Mouse (Mus musculus) limb, embryonic 14.5 days (tissue): ENCODE data around the gene Pgs1. TPM values are rescaled to one million over a fixed set of nuclear protein-coding genes. Genes with fewer than 3 reads are reported as not detected.

Experiments used
- ATAC-seq: fragments of 200-750 bp; cut with Nextera tagmentation; 2 replicates; pipeline ENCODE4 v1.8.0; 2017; ENCODE audit warnings: low read depth, moderate number of reproducible peaks, moderate TSS enrichment; ENCODE audit not compliant: low FRiP score
- DNase-seq: peaks from one replicate; pipeline ENCODE4 v3.0.0-alpha.2; 2015; ENCODE audit warnings: low spot score
- H3K27ac ChIP-seq: fragments of 300-500 bp; sonication (generic); replicated peaks from 2 replicates; pipeline ENCODE4 v1.5.1; 2014; ENCODE audit warnings: low read depth, mild to moderate bottlenecking, low read length, moderate library complexity, mixed read lengths
- H3K27me3 ChIP-seq: fragments of 300-500 bp; sonication (generic); 2 replicates; pipeline ENCODE4 v1.6.1; 2014; ENCODE audit warnings: low read length, mixed read lengths; ENCODE audit not compliant: control insufficient read depth, insufficient read depth
- H3K36me3 ChIP-seq: fragments of 300-500 bp; sonication (generic); 2 replicates; pipeline ENCODE4 v1.6.1; 2014; ENCODE audit warnings: mild to moderate bottlenecking, low read length, moderate library complexity, mixed read lengths; ENCODE audit not compliant: control insufficient read depth, insufficient read depth
- H3K4me1 ChIP-seq: fragments of 300-500 bp; sonication (generic); 2 replicates; pipeline ENCODE4 v1.6.1; 2014; ENCODE audit warnings: antibody characterized with exemption, low read length, mixed read lengths; ENCODE audit not compliant: control insufficient read depth, insufficient read depth
- H3K4me2 ChIP-seq: fragments of 300-500 bp; sonication (generic); replicated peaks from 2 replicates; pipeline ENCODE4 v1.6.1; 2014; ENCODE audit warnings: low read depth, mild to moderate bottlenecking, low read length, moderate library complexity; ENCODE audit not compliant: severe bottlenecking
- H3K4me3 ChIP-seq: fragments of 300-500 bp; sonication (generic); replicated peaks from 2 replicates; pipeline ENCODE4 v1.5.1; 2014; ENCODE audit warnings: low read length
- H3K9ac ChIP-seq: fragments of 300-500 bp; sonication (generic); 2 replicates; pipeline ENCODE4 v1.6.1; 2014; ENCODE audit warnings: mild to moderate bottlenecking, low read depth, low read length, moderate library complexity; ENCODE audit not compliant: severe bottlenecking
- H3K9me3 ChIP-seq: fragments of 300-500 bp; sonication (generic); 2 replicates; pipeline ENCODE4 v1.6.1; 2016; ENCODE audit warnings: low read length; ENCODE audit not compliant: control insufficient read depth
- POLR2A ChIP-seq: fragments of 200-500 bp; IDR thresholded peaks from 2 replicates; pipeline ENCODE4 v1.8.0; 2012; ENCODE audit warnings: inconsistent platforms, mild to moderate bottlenecking, moderate library complexity, borderline replicate concordance; ENCODE audit not compliant: insufficient read depth, insufficient read length; ENCODE audit errors: extremely low read depth
- WGBS: fragments of 180-500 bp; shearing (Covaris S2); extraction: QIAGEN DNeasy Blood & Tissue Kit; methylation state at CpG from one replicate; pipeline ENCODE4 v1.1.7; 2014; 5-methylcytosine and 5-hydroxymethylcytosine counted together
- polyA plus RNA-seq, 2 experiments: library from polyadenylated mRNA; depleted of rRNA in 1 of 2; stranded (reverse) in 1 of 2; unstranded in 1 of 2; fragments of >200 nt; fragmentation: Nextera tagmentation in 1 of 2; extraction: Ambion mirVana in 1 of 2; gene quantifications; 2 replicates each; pipeline versions ENCODE4 v1.2.1 to v1.2.3; 2012 to 2014

Pgs1 gene
- polyA plus RNA-seq, 2 experiments, result 30.5 to 36.2 TPM

GRCm38 (mm10) chr11:118013339-118013738, 27.2 kb downstream of the Pgs1 start:
- ATAC-seq (no peak), DNase-seq (no peak)
- Histone ChIP-seq H3K27ac (0 out of 2 replicates have a peak overlapping the region, but pooled peaks have one; percentile 26), H3K27me3 (no peaks in the 10 kb centered on the region), H3K4me2 (no peak overlapping the region), H3K9ac (no peak overlapping the region), H3K4me3 (no peak overlapping the region), H3K4me1 (peaks cover 10% of the 10 kb centered on the region; the same call in 1 of the 2 replicates), H3K9me3 (no peaks in the 10 kb centered on the region), H3K36me3 (peaks cover 32% of the 10 kb centered on the region)
- no peak for TF ChIP-seq POLR2A
- WGBS, result 65% methylated on average over 2 of the region's 2 CpGs

- no peak for TF ChIP-seq POLR2A
- ATAC-seq, result no peak
- H3K4me3 ChIP-seq, result no peak overlapping the region
- H3K9me3 ChIP-seq, result no peaks in the 10 kb centered on the region
- H3K4me2 ChIP-seq, result no peak overlapping the region
- no peak overlapping the region for H3K27ac ChIP-seq
- H3K27me3 ChIP-seq, result no peaks in the 10 kb centered on the region
- H3K4me1 ChIP-seq, result peaks cover 2% of the 10 kb centered on the region; the same call in 1 of the 2 replicates
- H3K9ac ChIP-seq, result no peak overlapping the region
- WGBS, result 79% methylated on average over 12 of the region's 12 CpGs
- H3K36me3 ChIP-seq, result peaks cover 32% of the 10 kb centered on the region
- no peak for DNase-seq
Observed at GRCm38 (mm10) chr11:118014391-118014995, 28.4 kb downstream of the Pgs1 start.

DNA sequence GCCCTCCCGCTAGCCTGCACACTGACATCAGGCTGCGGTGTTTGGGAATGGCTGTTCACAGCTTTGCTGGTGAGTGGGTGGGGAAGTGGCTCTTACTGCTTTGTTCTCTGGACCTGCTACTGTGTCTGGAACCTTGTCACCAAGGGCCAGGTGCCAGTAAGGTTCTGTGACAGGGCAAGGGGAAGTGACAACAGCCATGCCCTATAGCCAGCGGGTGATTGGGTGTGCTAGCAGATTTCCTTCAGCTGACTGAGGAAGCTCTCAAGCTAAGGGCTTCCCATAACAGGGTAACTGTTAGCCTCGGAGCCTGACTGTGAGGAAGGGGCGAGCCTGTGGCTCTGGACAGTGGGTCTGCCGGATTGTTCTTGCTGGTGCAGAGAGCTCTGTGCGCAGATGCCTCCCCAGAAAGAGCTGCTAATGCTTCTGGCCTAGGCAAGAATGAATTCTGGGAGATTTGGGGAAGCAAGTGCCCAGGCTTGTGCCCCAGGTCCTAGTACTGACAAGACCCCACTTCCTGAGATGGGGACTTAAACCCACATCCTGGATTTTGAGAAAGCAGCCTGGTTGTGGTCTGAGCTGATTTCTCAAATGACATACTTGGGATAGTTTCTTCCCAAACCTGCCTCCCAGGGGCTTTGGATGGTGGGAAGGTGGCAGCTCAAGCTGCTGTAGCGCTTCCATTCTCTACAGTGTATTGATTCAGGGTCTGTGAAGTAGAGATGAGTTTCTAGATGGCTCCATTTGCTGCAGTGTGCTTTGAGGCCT, 29.5 kb downstream of the Pgs1 start:
- Histone ChIP-seq H3K36me3 (peaks cover 37% of the 10 kb centered on the region), H3K27me3 (no peaks in the 10 kb centered on the region), H3K4me3 (no peak overlapping the region), H3K4me1 (no peaks in the 10 kb centered on the region), H3K4me2 (no peak overlapping the region), H3K9ac (no peak overlapping the region), H3K27ac (no peak overlapping the region; the same call in 1 of the 2 replicates), H3K9me3 (no peaks in the 10 kb centered on the region)
- 90% methylated on average over 8 of the region's 8 CpGs for WGBS
- ATAC-seq (no peak), DNase-seq (no peak)
- TF ChIP-seq POLR2A, result no peak

DNA sequence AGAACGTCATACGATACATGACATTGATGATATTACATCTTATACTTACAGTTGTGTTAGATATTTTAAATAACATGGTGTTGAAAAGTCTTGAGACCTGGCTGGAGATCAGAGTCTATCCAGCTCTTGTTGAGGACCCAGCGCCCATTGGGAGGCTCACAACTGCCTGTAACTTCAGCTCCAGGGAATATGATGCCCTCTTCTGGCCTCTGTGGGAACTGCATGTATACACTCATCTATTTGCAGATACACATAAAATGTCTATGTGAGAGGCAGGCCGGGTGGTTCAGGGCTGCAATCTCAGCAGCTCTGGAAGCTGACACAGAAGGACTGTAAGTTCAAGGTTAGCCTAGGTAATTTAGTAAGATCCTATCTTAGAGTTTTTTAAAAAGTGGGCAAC, 32.2 kb downstream of the Pgs1 start:
- Histone ChIP-seq H3K9me3 (no peaks in the 10 kb centered on the region), H3K4me3 (no peak overlapping the region), H3K9ac (no peak overlapping the region), H3K4me2 (no peak overlapping the region), H3K4me1 (no peaks in the 10 kb centered on the region), H3K36me3 (peaks cover 40% of the 10 kb centered on the region), H3K27me3 (no peaks in the 10 kb centered on the region), H3K27ac (no peak overlapping the region)
- DNase-seq, result no peak
- 96% methylated on average over 4 of the region's 4 CpGs for WGBS
- no peak for TF ChIP-seq POLR2A
- no peak for ATAC-seq

GRCm38 (mm10) chr11:118021806-118022205, 35.7 kb downstream of the Pgs1 start:
- H3K36me3 ChIP-seq, result peaks cover 44% of the 10 kb centered on the region
- H3K4me2 ChIP-seq, result no peak overlapping the region
- no peak overlapping the region for H3K4me3 ChIP-seq
- TF ChIP-seq POLR2A, result no peak
- no peaks in the 10 kb centered on the region for H3K27me3 ChIP-seq
- H3K4me1 ChIP-seq, result no peaks in the 10 kb centered on the region
- no peak overlapping the region for H3K27ac ChIP-seq
- H3K9ac ChIP-seq, result no peak overlapping the region
- DNase-seq (peak; percentile 59), ATAC-seq (no peak)
- 80% methylated on average over 1 of the region's 1 CpGs for WGBS
- no peaks in the 10 kb centered on the region for H3K9me3 ChIP-seq
